Mouse (Mus musculus): Measurements from ENCODE around the gene Cyp20a1.
A peak's percentile ranks its signal among the peaks of the same experiment; 100 is the strongest.

Gene Cyp20a1

DNA sequence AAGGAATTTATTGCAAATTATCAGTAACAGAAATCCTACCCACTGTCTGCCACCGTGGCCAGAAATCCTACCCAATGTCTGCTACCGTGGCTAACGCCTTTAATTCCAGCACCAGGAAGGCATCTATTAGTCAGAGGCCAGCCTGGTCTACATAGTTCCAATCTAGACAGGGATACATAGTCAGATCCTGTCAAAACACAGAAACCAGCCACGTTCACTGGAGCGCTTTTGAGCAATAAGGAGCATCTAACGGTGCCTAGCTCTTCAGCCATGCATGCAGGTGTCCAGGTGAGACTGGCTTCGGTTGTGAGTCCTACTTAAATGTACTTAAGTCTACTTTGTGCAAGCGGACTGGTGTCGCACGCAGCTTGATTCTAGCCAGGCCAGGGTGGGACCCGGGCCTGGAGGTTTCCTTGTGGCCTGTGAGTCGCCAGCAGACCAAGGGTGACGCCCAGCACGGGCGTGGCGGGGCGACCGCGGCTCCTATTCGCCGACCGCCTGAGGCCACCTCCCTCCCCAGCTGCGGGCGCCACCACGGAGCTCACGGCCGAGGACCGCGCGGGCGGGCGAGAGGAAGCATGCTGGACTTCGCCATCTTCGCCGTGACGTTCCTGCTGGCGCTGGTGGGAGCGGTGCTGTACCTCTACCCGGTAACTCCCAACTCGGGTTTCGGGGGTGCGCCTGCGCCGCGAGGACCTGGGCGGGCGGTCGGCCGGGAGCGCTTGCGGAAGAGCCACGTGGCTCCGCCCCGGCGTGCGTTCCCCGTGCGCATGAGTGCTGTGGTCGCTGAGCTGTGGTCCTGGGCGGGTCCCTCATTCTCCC is at the start of gene Cyp20a1:
Gene Cyp20a1, plus strand, starts transcription at position 516 of the 822 bp plus-strand sequence.
- peak; percentile 86 for DNase-seq (ENCODE audit: low read depth, low spot score)

DNA sequence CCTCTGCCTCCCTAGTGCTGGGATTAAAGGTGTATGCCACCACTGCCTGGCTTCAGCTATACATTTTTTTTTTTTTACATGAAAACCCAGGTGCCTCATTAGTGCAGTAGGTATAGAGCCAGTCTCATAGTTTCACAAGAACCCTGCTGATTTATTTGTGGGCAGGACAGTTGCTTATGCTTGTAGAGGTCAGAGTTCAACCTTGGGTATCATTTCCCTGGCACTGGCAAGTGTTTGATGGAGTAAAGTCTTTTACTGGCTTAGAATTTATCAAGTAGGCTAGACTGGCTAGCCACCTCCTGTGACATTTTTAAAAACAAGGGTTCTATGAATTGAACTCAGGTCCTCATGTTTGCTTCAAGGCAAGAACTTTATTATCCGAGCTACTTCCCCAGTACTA is 49.2 kb upstream of the Cyp20a1 start:
- DNase-seq (ENCODE audit: low read depth, low spot score): no peak

DNA sequence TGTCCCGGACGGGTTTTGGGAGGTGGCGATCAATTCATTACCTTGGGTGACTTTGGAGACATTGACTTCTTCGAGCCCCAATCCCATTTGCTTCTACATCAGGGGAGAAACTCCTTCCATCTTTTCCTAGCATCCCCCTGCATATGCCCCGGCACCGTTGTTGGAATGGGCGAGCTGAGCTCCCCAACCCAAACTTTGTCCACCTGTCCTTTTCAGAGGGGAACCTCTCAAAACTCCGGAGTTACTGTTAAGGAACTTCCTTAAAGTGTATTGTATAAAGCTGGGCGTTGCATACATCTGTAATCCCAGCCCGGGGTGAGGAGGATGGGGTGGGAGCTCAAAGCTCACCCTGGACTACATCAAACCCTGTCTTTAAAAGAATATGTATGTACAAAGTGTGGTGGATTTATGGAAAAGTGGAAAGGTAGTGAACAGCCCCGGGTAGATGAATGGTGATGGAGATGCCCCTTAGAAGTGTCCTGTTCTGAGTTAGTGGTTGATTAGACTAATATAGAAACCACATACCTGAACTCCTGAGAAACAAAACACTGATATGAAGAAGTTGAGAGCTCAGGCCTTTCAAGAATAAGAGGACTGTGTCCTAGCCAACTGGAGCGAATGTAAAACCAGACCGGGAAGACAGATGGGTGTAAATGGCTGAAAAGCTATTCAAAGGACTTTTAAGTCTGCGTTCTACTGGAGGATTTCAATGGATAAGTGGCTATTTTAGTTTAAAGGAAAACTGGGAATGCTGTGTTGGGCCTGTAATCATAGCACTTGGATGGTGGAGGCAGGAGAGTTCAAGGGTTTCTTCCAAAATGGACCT is 720 bp downstream of the Cyp20a1 start:
- DNase-seq (ENCODE audit: low read depth, low spot score): peak; percentile 4

DNA sequence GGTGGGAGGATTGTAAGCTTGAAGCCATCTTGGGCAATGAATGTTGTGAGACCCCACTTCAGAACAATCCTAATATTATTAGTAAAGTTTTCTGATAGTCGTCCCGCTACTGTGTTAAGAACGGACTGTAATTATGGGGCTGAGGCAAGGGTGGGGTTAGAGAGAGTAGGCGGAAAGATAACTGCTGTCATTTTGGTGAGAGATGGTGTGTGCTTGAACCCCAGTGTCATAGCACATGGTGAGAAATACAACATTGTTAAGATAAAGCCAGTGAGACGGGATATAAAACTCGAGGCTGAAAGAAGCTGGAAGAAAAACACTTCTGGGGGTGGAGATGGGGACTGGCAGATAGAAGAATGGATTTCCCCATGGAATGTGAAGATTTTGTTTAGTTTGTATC is 1.5 kb downstream of the Cyp20a1 start:
- DNase-seq (ENCODE audit: low read depth, low spot score): no peak

DNA sequence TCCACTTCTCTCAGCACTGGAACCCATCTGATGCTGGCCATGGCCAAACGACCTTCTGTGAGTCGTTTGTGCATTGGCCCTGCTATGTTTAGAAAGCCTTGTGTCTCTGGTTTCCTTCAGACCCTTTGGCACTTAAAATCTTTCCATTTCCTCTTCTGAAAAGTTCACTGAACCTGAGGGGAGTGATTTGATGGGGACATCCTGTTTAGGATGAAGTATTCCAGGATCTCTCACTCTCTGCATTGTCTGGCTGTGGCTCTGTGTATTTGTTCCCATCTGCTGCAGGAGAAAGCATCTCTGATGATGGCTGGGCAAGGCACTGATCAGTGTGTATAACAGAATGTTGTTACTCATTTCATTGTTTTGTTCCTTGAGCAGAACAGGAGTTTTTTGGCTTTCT is 2.6 kb downstream of the Cyp20a1 start:
- no peak for DNase-seq (ENCODE audit: low read depth, low spot score)

DNA sequence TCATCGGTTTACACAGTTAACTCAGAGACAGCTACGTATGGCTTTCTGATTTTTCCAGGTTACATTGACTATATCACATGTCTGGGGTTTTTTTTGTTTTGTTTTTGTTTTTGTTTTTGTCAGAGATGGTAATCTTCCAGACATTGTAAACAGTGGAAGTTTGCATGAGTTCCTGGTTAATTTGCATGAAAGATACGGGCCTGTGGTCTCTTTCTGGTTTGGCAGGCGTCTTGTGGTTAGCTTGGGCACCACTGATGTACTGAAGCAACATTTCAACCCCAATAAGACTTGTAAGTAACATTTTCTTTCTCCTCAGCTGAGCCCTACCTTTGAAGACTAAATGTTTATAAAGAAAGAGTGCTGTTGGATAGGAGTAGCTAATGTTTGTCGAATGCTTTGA is 9.7 kb downstream of the Cyp20a1 start:
- no peak for DNase-seq (ENCODE audit: low read depth, low spot score)

DNA sequence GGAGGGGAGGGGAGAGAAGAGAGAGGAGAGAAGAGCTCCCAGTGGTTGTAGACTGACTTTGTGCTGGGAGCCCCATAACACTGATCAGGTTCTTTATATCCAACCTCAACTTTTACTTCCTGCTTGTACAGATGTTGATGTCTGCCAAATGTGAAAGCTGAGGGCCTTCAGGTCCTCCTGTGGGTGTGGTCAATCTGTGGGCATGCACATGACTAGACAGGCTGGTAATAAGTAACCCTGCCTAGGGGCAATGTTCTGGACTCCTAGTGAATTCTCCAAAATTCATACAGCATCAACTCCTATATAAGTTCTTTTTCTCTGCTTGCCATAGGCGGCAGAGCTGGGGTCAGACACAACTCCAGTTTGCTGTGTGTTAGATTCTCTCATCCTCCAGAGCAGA is 18.5 kb downstream of the Cyp20a1 start:
- no peak for DNase-seq (ENCODE audit: low read depth, low spot score)

DNA sequence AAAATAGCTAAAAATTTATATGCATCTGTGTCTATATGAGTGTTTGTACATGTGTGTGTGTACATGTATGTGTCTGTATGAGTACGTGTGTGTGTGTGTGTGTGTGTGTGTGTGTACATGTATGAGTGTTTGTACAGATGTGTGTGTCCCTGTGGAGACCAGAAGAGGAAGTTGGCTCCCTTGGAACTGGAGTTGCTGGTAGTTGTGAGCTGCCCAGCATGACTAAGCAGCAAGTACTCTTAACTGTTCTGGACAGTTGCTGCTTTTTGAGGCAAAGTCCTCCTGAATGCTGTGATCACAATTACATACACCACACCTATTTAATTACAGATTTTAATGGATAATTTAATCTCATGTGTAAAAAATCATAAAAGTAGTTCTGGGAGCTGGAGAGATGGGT is 33.4 kb downstream of the Cyp20a1 start:
- DNase-seq (ENCODE audit: low read depth, low spot score): no peak

DNA sequence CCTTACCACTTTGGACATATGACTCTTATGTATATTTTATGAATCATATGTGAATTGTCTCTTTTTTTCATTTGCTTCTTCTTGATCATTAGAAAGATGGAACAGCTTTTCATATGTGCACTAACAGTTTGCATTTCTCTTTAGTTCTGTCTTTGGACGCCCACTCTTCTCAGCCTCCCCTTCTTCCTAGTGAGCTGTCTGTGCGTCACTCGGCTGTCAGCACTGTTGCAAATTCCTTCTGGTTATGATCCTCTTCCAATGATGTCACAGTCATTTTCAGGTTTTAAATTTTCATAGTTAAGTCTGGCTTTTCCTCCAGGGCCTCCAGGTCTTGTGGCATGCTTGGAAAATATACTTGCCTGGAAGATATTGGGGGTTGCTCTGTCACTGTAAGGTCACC is 38.8 kb downstream of the Cyp20a1 start:
- no peak for DNase-seq (ENCODE audit: low read depth, low spot score)

DNA sequence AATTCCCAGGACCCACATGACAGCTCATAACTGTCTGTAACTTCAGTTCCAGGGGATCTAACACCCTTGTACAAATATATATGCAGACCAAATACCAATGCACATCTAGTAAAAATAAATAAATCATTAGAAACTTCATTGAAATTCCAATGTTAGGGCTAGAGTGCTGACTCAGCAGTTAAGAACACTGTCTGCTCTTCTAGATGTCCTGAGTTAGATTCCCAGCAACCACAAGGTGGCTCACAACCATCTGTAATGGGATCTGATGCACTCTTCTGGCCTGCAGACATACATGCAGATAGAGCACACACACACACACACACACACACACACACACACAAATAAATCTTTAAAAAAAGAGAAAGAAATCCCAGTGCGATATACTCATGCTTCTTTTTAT is 61.7 kb downstream of the Cyp20a1 start:
- DNase-seq (ENCODE audit: low read depth, low spot score): peak; percentile 11

DNA sequence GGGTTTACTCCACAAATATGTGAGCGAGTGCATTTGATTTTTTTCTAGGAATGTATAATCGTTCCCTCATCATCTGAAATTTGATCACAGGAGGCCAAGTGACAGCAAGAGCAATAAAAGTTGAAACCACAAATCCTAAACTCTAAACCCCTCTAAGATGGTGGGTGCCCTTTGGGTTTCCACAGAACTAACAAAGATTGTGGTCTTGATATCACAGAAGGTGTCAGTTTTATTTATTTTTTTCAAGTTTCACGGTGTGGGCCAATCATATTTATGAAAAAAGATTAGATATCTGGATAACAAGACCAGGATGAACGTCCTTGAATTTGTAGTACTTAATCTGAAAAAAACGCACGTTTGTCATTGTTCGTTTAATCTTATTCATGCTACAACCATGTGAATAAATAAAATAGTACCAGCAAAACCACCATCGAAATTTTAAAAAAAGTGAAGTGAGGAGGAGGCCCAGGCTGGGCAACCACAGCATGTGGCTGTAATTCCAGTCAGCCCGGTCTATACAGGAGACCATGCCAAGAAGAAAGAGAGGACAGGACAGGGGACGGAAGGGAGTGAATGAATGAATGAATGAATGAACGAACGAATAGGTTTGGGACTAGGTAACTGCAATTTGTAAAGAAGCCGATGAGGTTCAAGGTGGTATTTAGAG is 65.5 kb downstream of the Cyp20a1 start:
- no peak for DNase-seq (ENCODE audit: low read depth, low spot score)

DNA sequence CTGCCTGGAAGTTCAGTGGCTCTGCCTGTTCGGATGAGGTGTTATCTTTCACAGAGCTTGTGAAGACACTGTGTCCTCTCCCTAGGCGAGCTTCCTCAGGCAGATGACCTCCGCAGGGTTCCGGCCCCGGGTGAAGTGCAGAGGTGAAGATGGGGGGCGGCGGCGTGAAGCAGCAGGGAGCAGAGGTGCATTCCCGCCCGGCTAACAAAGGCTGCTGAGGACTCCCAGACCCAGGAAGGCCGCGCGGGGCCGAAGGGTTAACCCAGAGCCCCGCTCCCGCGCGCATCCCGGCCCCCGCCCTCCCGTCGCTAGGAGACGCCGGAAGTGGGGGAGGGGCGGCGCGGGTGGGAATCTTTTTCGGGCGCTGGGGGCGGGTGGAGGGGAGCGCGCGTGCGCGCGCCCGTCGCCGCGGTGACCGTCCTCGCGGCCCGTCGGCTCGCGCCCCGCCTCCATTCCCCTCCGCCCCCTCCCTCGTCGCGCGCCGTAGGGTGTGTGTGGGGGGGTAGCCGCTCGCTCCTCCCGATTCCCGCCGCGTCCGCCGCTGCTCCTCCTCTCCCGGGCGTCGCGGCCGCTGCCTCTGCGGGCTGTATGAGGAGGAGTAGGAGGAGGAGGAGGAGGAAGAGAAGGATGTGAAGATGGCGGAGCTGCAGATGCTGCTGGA is 66.2 kb downstream of the Cyp20a1 start, which contains the start of gene Abi2:
Gene Abi2, plus strand, starts transcription at position 452 of the 661 bp plus-strand sequence.
- DNase-seq (ENCODE audit: low read depth, low spot score): peak; percentile 96

DNA sequence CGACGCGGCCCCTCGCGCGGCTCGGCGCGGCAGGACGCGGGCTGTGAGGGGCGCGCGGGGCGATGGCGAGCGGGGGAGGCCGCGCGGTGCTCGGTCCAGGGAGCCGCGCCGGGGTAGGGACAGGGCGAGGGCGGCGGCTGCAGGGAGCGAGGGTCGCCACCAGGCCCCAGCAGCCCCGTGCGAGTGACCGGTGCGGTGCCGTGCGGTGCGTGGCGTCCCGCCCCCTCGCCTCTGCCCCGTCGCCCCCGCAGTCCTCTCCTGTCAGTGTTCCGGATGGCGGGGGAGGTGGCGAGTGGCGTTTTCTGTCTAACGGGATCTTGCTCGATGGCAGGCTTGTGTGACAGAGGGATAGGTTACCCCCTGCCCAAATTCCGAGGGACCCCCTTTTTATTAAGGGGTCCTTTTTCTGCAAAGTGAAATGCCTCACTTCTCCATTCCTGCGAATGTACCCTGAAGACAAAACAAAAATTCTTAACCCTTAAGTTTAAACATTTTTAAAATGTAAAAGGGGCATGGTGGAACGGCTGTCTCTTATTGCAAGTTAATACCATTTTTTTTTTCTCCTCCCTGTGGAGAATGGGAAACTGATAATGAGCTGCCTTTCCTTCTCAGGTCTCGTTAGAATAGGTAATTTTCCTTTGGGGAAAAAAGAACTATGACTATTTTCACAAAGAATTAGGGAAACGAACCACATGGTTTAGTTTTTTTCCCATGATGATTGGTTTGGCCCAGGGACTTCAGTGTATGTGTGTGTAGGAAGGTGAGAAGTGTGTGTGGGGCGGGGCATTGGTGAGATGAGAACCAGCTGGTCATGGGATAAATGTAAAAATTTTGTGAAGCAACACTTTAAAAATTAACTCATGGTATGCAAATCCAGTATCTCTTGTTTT is 67.0 kb downstream of the Cyp20a1 start:
- peak; percentile 35 for DNase-seq (ENCODE audit: low read depth, low spot score)

DNA sequence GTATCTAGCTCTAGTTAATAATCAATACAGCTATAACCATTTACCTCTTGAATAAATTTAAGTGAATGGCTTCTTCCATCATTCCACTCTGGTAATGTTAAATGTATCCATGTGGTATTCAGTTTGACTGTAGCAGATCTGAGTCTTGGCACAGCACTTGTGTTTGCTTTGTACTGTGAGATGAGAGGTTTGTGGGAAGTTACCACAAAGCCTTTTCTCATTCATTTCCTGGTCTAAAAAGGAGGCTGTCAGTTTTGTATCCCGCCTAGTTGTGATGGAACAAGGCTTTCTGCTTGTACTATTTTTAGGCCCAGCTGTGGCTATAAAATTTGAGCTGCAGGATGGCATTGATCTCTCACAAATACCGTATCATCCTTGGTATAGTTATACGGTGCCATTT is 73.6 kb downstream of the Cyp20a1 start:
- DNase-seq (ENCODE audit: low read depth, low spot score): no peak

DNA sequence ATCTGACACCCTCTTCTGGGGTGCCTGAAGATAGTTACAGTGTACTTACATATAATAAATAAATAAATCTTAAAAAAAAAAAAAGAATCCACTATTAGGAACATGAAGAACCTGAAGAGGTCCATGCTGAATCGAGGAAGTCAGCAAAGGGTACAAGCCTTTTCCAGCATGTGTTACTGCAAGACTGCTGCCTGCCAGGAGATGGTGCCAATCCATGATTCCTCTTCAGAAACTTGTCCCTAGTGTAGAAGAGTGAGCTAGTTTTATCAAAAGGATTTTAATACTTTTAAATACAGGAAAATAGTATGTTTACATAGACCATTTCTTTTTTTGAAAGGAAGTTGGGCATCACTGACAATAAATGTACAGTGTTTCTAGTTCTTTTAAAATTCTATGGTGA is 80.8 kb downstream of the Cyp20a1 start:
- no peak for DNase-seq (ENCODE audit: low read depth, low spot score)

DNA sequence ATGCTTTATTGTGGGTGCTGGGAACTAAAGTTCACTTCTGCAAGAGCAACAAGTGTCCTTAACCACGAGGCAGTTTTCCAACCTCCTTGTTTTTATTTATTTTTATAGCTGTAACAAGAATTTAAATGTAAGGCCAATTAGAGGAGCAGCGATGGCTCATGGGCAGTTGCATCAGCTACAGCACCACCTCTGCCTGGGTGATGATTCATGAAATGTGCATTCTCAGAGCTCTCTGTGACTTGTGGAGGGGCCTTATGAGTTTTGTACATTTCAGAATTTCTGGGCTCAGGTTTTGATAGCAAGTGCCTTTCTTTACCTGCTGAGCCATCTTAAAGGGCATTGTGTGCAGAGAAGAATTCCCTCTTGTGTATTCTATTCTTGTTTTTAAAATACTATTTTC is 85.2 kb downstream of the Cyp20a1 start:
- no peak for DNase-seq (ENCODE audit: low read depth, low spot score)

DNA sequence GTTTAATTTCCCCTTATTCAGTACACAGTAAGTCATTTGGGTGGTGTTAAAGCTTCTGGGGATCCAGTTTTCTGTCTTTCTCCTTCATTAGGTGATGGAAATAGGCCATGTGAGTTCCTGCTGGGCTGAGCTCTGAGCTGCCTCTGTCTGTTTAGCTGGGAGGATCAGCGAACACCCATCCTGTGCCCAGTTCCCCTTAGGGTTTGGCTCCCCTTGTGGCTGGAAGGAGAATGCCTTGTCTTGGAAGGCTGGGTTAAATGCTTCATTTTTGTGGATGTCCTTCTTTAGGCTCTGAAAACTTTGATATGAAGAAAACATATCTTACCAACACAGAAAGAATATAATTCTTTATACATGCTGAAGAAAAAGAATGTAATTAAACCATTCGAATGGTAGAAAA is 85.8 kb downstream of the Cyp20a1 start:
- peak; percentile 8 for DNase-seq (ENCODE audit: low read depth, low spot score)

DNA sequence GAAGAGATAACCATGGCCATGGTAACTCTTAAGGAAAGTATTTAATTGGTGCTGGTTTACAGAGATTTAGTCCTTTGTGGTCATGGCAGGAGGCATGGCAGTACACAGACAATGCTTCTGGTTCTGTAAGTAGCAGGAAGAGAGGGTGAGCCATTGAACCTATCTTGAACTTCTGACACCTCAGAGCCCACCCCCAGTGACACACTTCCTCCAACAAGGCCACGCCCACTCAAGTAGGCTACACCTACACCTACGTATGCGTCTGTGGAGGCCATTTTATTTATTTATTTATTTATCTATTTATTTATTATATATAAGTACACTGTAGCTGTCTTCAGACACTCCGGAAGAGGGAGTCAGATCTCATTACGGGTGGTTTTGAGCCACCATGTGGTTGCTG is 88.4 kb downstream of the Cyp20a1 start:
- DNase-seq (ENCODE audit: low read depth, low spot score): no peak

DNA sequence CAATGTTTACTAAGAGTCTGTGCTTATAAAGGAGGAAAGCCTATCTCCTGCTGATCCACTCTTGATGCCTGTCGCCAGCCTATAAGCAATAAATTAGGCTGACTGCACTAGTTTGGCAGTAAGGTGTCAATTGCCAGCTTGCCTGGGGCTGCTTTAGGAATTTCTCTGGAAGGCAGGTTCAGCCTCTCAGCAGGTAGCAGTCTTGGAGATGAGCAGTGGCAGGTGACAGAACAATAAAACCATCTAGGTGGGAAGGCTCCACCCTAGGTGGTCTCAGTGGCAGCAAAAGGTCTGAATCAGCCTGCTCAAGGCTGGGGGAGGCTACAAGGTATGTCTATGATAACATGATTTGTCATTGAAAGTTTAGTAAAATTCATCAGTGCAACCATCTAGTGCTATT is 89.4 kb downstream of the Cyp20a1 start:
- DNase-seq (ENCODE audit: low read depth, low spot score): peak; percentile 6
